Mouse (Mus musculus) cortical plate, adult 2 months (tissue): ENCODE results near the gene Olfr690.

Source experiments
- CTCF ChIP-seq: fragments of 200-500 bp; IDR thresholded peaks from 2 replicates; pipeline ENCODE4 v1.5.1; 2011; ENCODE audit warnings: mild to moderate bottlenecking, control low read depth, low read length; ENCODE audit not compliant: insufficient read depth; ENCODE audit errors: extremely low read depth
- POLR2A ChIP-seq: fragments of 200-500 bp; IDR thresholded peaks from 2 replicates; pipeline ENCODE4 v1.6.1; 2011; ENCODE audit warnings: mild to moderate bottlenecking, low read length, control low read depth; ENCODE audit not compliant: insufficient read depth; ENCODE audit errors: extremely low read depth

GRCm38 (mm10) chr7:105310865-105311264 lies 23.0 kb downstream of the Olfr690 start, which contains the start of gene Olfr689:
- TF ChIP-seq CTCF (no peak), POLR2A (no peak)
